Comparison of ENCODE assay signal across 9 mouse cellular contexts in the genomic region with DNA sequence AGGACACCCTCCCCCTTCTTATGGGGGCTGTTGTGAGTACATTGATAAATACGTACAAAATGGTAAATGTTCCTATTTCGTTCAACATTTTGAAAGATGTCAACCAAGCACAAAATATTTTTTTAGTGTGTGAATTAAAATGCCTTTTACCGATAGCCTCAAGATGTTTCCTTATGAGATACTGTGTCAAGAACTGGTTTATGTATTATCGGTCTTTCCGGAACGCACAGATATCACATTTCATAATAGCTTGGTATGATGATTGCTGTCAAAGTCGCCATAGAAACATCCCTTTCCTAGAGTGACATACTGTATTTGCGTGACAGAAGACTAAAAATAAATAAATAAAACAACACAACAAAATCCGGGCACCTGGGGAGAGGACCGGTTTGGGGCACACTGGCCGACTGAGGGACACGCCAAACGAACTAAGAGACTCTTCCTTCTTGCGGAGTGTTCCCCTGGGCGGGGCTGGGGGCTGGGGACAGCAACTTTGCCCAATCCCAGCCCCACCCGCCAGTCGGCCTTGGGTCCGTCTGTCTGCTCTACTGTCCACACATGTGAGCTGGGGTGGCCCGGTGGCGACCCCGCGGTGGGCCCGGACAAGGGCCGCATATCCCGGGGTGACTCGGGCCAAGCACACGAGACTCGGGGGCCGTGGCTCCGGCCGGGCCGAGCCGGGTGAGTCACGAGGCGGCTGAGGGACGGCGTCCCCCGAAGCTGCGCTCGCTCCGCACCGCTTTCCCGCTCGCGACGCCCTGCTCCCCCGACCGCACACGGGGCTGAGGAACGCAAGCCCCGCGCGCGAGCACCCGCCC. TPM values are rescaled to one million over a fixed set of nuclear protein-coding genes. Genes with fewer than 3 reads are reported as not detected.
A peak's percentile ranks its signal among the peaks of the same experiment; 100 is the strongest.
DNase-seq lines count a peak whose midpoint lies in the region; ATAC-seq and TF ChIP-seq lines count a peak whose summit lies in the region.
"Had no signal": no experiment of that assay in that cellular context is flagged by ENCODE, and none has a peak within 500 bp of the region (broad histone marks: within the 10 kb centered on the region; RNA-seq: fewer than 3 reads in every experiment).

No protein-coding gene starts in this region.

- H3K4me2 ChIP-seq in limb, embryonic 12.5 days, result peak overlapping the region; percentile 99
- H3K4me2 ChIP-seq in midbrain, embryonic 15.5 days, result peak overlapping the region; percentile 96

- no peaks in the 10 kb centered on the region for H3K36me3 ChIP-seq in spleen, adult 2 months (ENCODE audit: control insufficient read depth, insufficient read depth, low read length)
- no peaks in the 10 kb centered on the region for H3K36me3 ChIP-seq in limb, embryonic 12.5 days
- no peaks in the 10 kb centered on the region for H3K36me3 ChIP-seq in midbrain, embryonic 15.5 days (replicated peaks)

- no peak for TF ChIP-seq CTCF in spleen, adult 2 months (IDR thresholded peaks at IDR 0.05; ENCODE audit: extremely low read depth, insufficient read depth, insufficient read length, insufficient replicate concordance)

- peak overlapping the region; percentile 66 for H3K9ac ChIP-seq in limb, embryonic 12.5 days (replicated peaks)
- peak overlapping the region; percentile 56 for H3K9ac ChIP-seq in midbrain, embryonic 15.5 days

- H3K4me1 ChIP-seq in spleen, adult 2 months (ENCODE audit: control insufficient read depth, insufficient read depth, insufficient read length), result peaks cover 4% of the 10 kb centered on the region; the same call in 1 of the 2 replicates
- H3K4me1 ChIP-seq in limb, embryonic 12.5 days (replicated peaks), result peaks cover 11% of the 10 kb centered on the region
- peaks cover 23% of the 10 kb centered on the region for H3K4me1 ChIP-seq in midbrain, embryonic 15.5 days

- 7% methylated on average over 55 of the region's 55 CpGs for WGBS in spleen, adult 2 months
- WGBS in limb, embryonic 12.5 days, result 5% methylated on average over 53 of the region's 55 CpGs
- 3% methylated on average over 55 of the region's 55 CpGs for WGBS in midbrain, embryonic 15.5 days

- no peaks in the 10 kb centered on the region for H3K9me3 ChIP-seq in limb, embryonic 12.5 days
- no peaks in the 10 kb centered on the region for H3K9me3 ChIP-seq in midbrain, embryonic 15.5 days

- no peak overlapping the region for H3K27ac ChIP-seq in spleen, adult 2 months (ENCODE audit: insufficient read depth, low read length)
- no peak overlapping the region for H3K27ac ChIP-seq in limb, embryonic 12.5 days
- H3K27ac ChIP-seq in midbrain, embryonic 15.5 days, result peak overlapping the region; percentile 53

- no peak for TF ChIP-seq POLR2A in spleen, adult 2 months (IDR thresholded peaks at IDR 0.05; ENCODE audit: low read depth, low read length)

- peak; percentile 49 for DNase-seq in embryo, embryonic 10.5 days (ENCODE audit: low spot score)
- no peak for DNase-seq in embryo, embryonic 11 days
- DNase-seq in spleen, adult 2 months (ENCODE audit: low read depth in 1 of 2, low spot score in 2 of 2), result no peak
- no peak for DNase-seq in spleen, postnatal 36 days (ENCODE audit: low spot score in 2 of 2)
- DNase-seq in frontal cortex, postnatal 10 days (ENCODE audit: low spot score in 2 of 2), result peak; percentile 19 to 24

- ATAC-seq in limb, embryonic 12.5 days (ENCODE audit: insufficient number of reproducible peaks, insufficient read depth, low FRiP score, low TSS enrichment, low read depth), result peak; percentile 75
- ATAC-seq in midbrain, embryonic 15.5 days (replicated peaks), result peak; percentile 80
- ATAC-seq in activated CD4-positive, CD25-positive, alpha-beta regulatory T cell, adult 4 months, result no peak

- H3K4me3 ChIP-seq in spleen, adult 2 months (ENCODE audit: extremely low read depth, insufficient read depth, insufficient read length), result peak overlapping the region; percentile 52
- peak overlapping the region; percentile 60 for H3K4me3 ChIP-seq in limb, embryonic 12.5 days (replicated peaks)
- peak overlapping the region; percentile 52 for H3K4me3 ChIP-seq in midbrain, embryonic 15.5 days

- peaks cover 14% of the 10 kb centered on the region for H3K27me3 ChIP-seq in spleen, adult 2 months (ENCODE audit: control insufficient read depth, insufficient read depth, low read length)
- H3K27me3 ChIP-seq in limb, embryonic 12.5 days, result peaks cover 62% of the 10 kb centered on the region
- peaks cover 18% of the 10 kb centered on the region for H3K27me3 ChIP-seq in midbrain, embryonic 15.5 days (replicated peaks)
- H3K27me3 ChIP-seq: CH12.LX had no signal

RNA-seq across cellular contexts. Expression of a gene that starts 34.9 kb away (rescaled TPM):
- not detected in 2 replicates for polyA plus RNA-seq in spleen, adult 2 months (2012; rRNA removed)
- not detected in 2 replicates for polyA plus RNA-seq in limb, embryonic 12.5 days (2016; fragmentation: Nextera tagmentation; extraction: Ambion mirVana)
- polyA plus RNA-seq in midbrain, embryonic 15.5 days (2015; fragmentation: Nextera tagmentation; extraction: Ambion mirVana), result not detected in 2 replicates
- polyA plus RNA-seq in activated CD4-positive, CD25-positive, alpha-beta regulatory T cell, adult 4 months (2017; shearing (Covaris generic)), result not detected

Comparison
In these comparisons a context has a peak if more than half of its experiments do, and no peak if none do; other contexts are left out.
1. DNase-seq: peak in embryo, embryonic 10.5 days (single experiment) and frontal cortex, postnatal 10 days (2 of 2); none in embryo, embryonic 11 days (single experiment), spleen, adult 2 months (0 of 2) and spleen, postnatal 36 days (0 of 2).
2. Peak in every context shown above with its lines, with median percentiles within 50 percentile points of each other: H3K4me3 ChIP-seq.